Mouse (Mus musculus) CH12.LX (cell line): Measurements from ENCODE around the gene Gsta4. TPM values are rescaled to one million over a fixed set of nuclear protein-coding genes. Genes with fewer than 3 reads are reported as not detected.

Experiments
- DNase-seq: peaks from one replicate; pipeline ENCODE4 v3.0.0-alpha.2; 2013; ENCODE audit errors: extremely low read depth
- H3K27ac ChIP-seq: 2 replicates; pipeline ENCODE4 v1.5.1; 2012; ENCODE audit warnings: low read depth, mild to moderate bottlenecking, control low read depth, moderate library complexity; ENCODE audit not compliant: insufficient read depth
- H3K27me3 ChIP-seq: replicated peaks from 2 replicates; pipeline ENCODE3; 2012; ENCODE audit warnings: inconsistent platforms
- H3K36me3 ChIP-seq, 2 experiments: replicated peaks in 1 of 2; 2 replicates each; pipeline versions ENCODE3 to v1.6.1; 2012; ENCODE audit warnings: inconsistent platforms in 1 of 2, low read length in 1 of 2, mild to moderate bottlenecking in 1 of 2, mixed read lengths in 1 of 2, moderate library complexity in 1 of 2; ENCODE audit not compliant: control insufficient read depth in 1 of 2, insufficient read depth in 1 of 2
- H3K4me1 ChIP-seq, 2 experiments: 2 replicates each; pipeline ENCODE4 v1.6.1; 2012; ENCODE audit warnings: inconsistent platforms in 1 of 2, moderate library complexity in 1 of 2; ENCODE audit not compliant: insufficient read depth in 2 of 2, control insufficient read depth in 1 of 2
- H3K4me2 ChIP-seq: 2 replicates; pipeline ENCODE4 v1.6.1; 2012; ENCODE audit warnings: low read depth, mild to moderate bottlenecking, control low read depth; ENCODE audit not compliant: poor library complexity, insufficient read depth, severe bottlenecking
- H3K4me3 ChIP-seq, 3 experiments: fragments of 150-350 bp in 1 of 3; sonication (generic) in 1 of 3; replicated peaks in 1 of 3; 2 replicates each; pipeline versions ENCODE3 to v1.5.1; 2011 to 2012; ENCODE audit warnings: low read depth in 2 of 3, low read length in 2 of 3, mild to moderate bottlenecking in 2 of 3, moderate library complexity in 2 of 3, control low read depth in 1 of 3, improper control_type of control experiment in 1 of 3, inconsistent platforms in 1 of 3, mixed read lengths in 1 of 3; ENCODE audit not compliant: poor library complexity in 1 of 3
- H3K79me2 ChIP-seq: replicated peaks from 2 replicates; pipeline ENCODE4 v1.6.1; 2012; ENCODE audit warnings: mild to moderate bottlenecking, moderate library complexity; ENCODE audit not compliant: control insufficient read depth, poor library complexity, insufficient read depth, severe bottlenecking; ENCODE audit errors: extremely low read depth
- H3K9ac ChIP-seq: 2 replicates; pipeline ENCODE4 v1.6.1; 2012; ENCODE audit warnings: low read depth, mild to moderate bottlenecking, control low read depth, moderate library complexity; ENCODE audit not compliant: insufficient read depth
- H3K9me3 ChIP-seq: replicated peaks from 2 replicates; pipeline ENCODE3; 2012; ENCODE audit warnings: low read length, inconsistent platforms, mixed read lengths
- CHD1 ChIP-seq: IDR thresholded peaks from 2 replicates; pipeline ENCODE4 v1.6.1; 2012; ENCODE audit warnings: low read depth, low read length, improper control_type of control experiment, inconsistent platforms
- CHD2 ChIP-seq: IDR thresholded peaks from 2 replicates; pipeline ENCODE4 v1.6.1; 2011; ENCODE audit warnings: low read length, improper control_type of control experiment
- CTCF ChIP-seq, 2 experiments: IDR thresholded peaks in 1 of 2; conservative IDR thresholded peaks in 1 of 2; 2 replicates each; pipeline ENCODE4 v1.5.1; 2011 to 2012; ENCODE audit warnings: low read depth in 2 of 2, low read length in 2 of 2, improper control_type of control experiment in 1 of 2, inconsistent platforms in 1 of 2, mild to moderate bottlenecking in 1 of 2, moderate library complexity in 1 of 2
- EP300 ChIP-seq: IDR thresholded peaks from 2 replicates; pipeline ENCODE4 v1.6.1; 2011; ENCODE audit warnings: low read length, improper control_type of control experiment
- IRF4 ChIP-seq: IDR thresholded peaks from 2 replicates; pipeline ENCODE4 v1.6.1; 2014; ENCODE audit warnings: low read depth, mild to moderate bottlenecking, inconsistent platforms, low read length, improper control_type of control experiment
- KAT2A ChIP-seq: IDR thresholded peaks from 2 replicates; pipeline ENCODE4 v1.6.1; 2012; ENCODE audit warnings: low read length, improper control_type of control experiment, inconsistent platforms; ENCODE audit not compliant: insufficient replicate concordance
- MAFK ChIP-seq: IDR thresholded peaks from 2 replicates; pipeline ENCODE4 v1.6.1; 2011; ENCODE audit warnings: low read length, improper control_type of control experiment; ENCODE audit not compliant: insufficient replicate concordance
- MAZ ChIP-seq: IDR thresholded peaks from 2 replicates; pipeline ENCODE4 v1.6.1; 2012; ENCODE audit warnings: low read depth, mild to moderate bottlenecking, inconsistent platforms, low read length, improper control_type of control experiment, moderate library complexity
- MEF2A ChIP-seq: IDR thresholded peaks from 2 replicates; pipeline ENCODE4 v1.6.1; 2014; ENCODE audit warnings: low read depth, mild to moderate bottlenecking, inconsistent platforms, low read length, improper control_type of control experiment, borderline replicate concordance
- MXI1 ChIP-seq: IDR thresholded peaks from 2 replicates; pipeline ENCODE4 v1.6.1; 2011; ENCODE audit warnings: mild to moderate bottlenecking, low read depth, low read length, improper control_type of control experiment
- NELFE ChIP-seq: IDR thresholded peaks from 2 replicates; pipeline ENCODE4 v1.6.1; 2011; ENCODE audit warnings: low read depth, low read length, improper control_type of control experiment
- PAX5 ChIP-seq: IDR thresholded peaks from 2 replicates; pipeline ENCODE4 v1.6.1; 2012; ENCODE audit warnings: low read length, inconsistent platforms, mixed read lengths
- RCOR1 ChIP-seq: conservative IDR thresholded peaks from 2 replicates; pipeline ENCODE4 v1.6.1; 2012; ENCODE audit warnings: low read depth, mild to moderate bottlenecking, inconsistent platforms, low read length, improper control_type of control experiment
- SIN3A ChIP-seq: IDR thresholded peaks from 2 replicates; pipeline ENCODE4 v1.6.1; 2012; ENCODE audit warnings: low read length, improper control_type of control experiment, inconsistent platforms
- TBP ChIP-seq: conservative IDR thresholded peaks from 2 replicates; pipeline ENCODE4 v1.6.1; 2011; ENCODE audit warnings: low read depth, low read length, improper control_type of control experiment
- UBTF ChIP-seq: IDR thresholded peaks from 2 replicates; pipeline ENCODE4 v1.6.1; 2012; ENCODE audit warnings: low read depth, mild to moderate bottlenecking, inconsistent platforms, low read length, improper control_type of control experiment, moderate library complexity
- USF1 ChIP-seq: IDR thresholded peaks from 2 replicates; pipeline ENCODE4 v1.6.1; 2014; ENCODE audit warnings: low read depth, mild to moderate bottlenecking, inconsistent platforms, low read length, improper control_type of control experiment
- USF2 ChIP-seq: conservative IDR thresholded peaks from 2 replicates; pipeline ENCODE4 v1.6.1; 2011; ENCODE audit warnings: low read depth, low read length, improper control_type of control experiment
- ZMIZ1 ChIP-seq: IDR thresholded peaks from 2 replicates; pipeline ENCODE4 v1.6.1; 2012; ENCODE audit warnings: low read depth, mild to moderate bottlenecking, inconsistent platforms, low read length, improper control_type of control experiment
- ZNF384 ChIP-seq: IDR thresholded peaks from 2 replicates; pipeline ENCODE4 v1.6.1; 2012; ENCODE audit warnings: low read depth, low read length, improper control_type of control experiment, inconsistent platforms
- dilution Hi-C: fragments of 300-500 bp; cut with MboI; formaldehyde crosslinking; loops from 2 replicates; pipeline ENCODE4 v1.14.3; 2020; ENCODE audit warnings: low sequenced_read_pairs; ENCODE audit not compliant: extremely low pct_unique_long_range_greater_than_20kb, extremely low pct_ligation_motif_present
- in situ Hi-C: fragments of 300-500 bp; cut with MboI; formaldehyde crosslinking; loops from 3 replicates; pipeline ENCODE4 v1.14.3; 2019; ENCODE audit warnings: low sequenced_read_pairs, low pct_ligation_motif_present, low pct_unique_long_range_greater_than_20kb, mixed read lengths
- polyA plus RNA-seq: library from polyadenylated mRNA; unstranded; fragments of >175 nt; gene quantifications from 2 replicates; pipeline ENCODE4 v1.2.1, GENCODE M21; 2012; ENCODE audit warnings: low read depth; ENCODE audit not compliant: insufficient read length
- total RNA-seq, 2 experiments: library from RNA; depleted of rRNA; stranded (reverse); fragments of 300-350 nt in 1 of 2; fragments of >200 nt in 1 of 2; gene quantifications; 2 replicates each; pipeline ENCODE4 v1.2.3; 2012 to 2014

Gsta4 gene
- total and polyA plus RNA-seq, 3 experiments: 0.47 to 0.85 TPM; not detected in 1

GRCm38 (mm10) chr9:78190651-78191634 lies 8.4 kb downstream of the Gsta4 start:
- dilution Hi-C loops (no loop called here), in situ Hi-C loops (no loop called here)
- H3K9me3 ChIP-seq: no peaks in the 10 kb centered on the region
- H3K27ac ChIP-seq: no peak overlapping the region
- DNase-seq: no peak
- no peaks in the 10 kb centered on the region for H3K79me2 ChIP-seq
- H3K27me3 ChIP-seq: no peaks in the 10 kb centered on the region
- H3K4me1 ChIP-seq: peaks cover 0 to 5% of the 10 kb centered on the region in 2 experiments; a peak in 1 of 4 replicates
- H3K9ac ChIP-seq: no peak overlapping the region
- peak overlapping the region; percentile 51; the same call in 1 of the 2 replicates for H3K4me2 ChIP-seq
- no peak overlapping the region for H3K4me3 ChIP-seq
- no peaks in the 10 kb centered on the region for H3K36me3 ChIP-seq
- TF ChIP-seq USF2 (no peak), MAFK (no peak), IRF4 (no peak), KAT2A (no peak), CTCF (conservative IDR thresholded peaks at IDR 0.05 in 1 of 2, IDR thresholded peaks at IDR 0.05 in 1 of 2; ENCODE audit: low read depth in 2 of 2, low read length in 2 of 2) (no peak), ZMIZ1 (no peak), MEF2A (no peak), CHD1 (no peak), UBTF (no peak), PAX5 (no peak), EP300 (no peak), CHD2 (no peak), NELFE (no peak), RCOR1 (no peak), USF1 (no peak), MAZ (no peak), SIN3A (no peak), ZNF384 (no peak)

DNA sequence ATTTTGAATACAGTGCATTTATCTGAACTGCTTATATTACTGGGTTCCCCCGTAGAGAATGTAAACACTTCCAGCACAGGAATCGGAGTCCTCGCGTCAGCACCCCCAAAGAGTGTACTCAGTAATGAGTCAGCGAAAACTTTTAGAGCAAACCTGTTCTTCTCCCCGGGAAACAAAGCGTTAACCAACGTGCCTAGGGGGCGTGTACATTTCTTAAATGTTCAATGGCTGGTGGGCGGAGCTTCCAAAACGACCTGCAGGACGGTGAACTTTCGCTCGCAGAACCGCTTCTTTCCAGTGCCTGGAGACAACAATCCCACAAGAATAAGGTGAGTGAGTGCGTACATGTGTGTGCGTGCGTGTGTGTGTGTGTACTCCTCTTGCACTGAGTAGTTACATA lies 9.2 kb downstream of the Gsta4 start:
- no peak overlapping the region for H3K27ac ChIP-seq
- TF ChIP-seq MXI1 (no peak), MAFK (peak; percentile 70; the same call in 1 of the 2 replicates), PAX5 (no peak), TBP (0 out of 2 replicates have a peak, but pooled peaks have one; percentile 32)
- H3K9ac ChIP-seq: no peak overlapping the region
- in situ Hi-C loops: no loop called here
- H3K4me2 ChIP-seq: peak overlapping the region; percentile 55; the same call in 1 of the 2 replicates
- no peaks in the 10 kb centered on the region for H3K9me3 ChIP-seq
- H3K79me2 ChIP-seq: no peaks in the 10 kb centered on the region
- peaks cover 0 to 5% of the 10 kb centered on the region in 2 experiments; a peak in 1 of 4 replicates for H3K4me1 ChIP-seq
- dilution Hi-C loops: no loop called here
- H3K36me3 ChIP-seq: no peaks in the 10 kb centered on the region
- peak; percentile 18 for DNase-seq
- H3K4me3 ChIP-seq: no peak overlapping the region
- H3K27me3 ChIP-seq: no peaks in the 10 kb centered on the region
